Mouse (Mus musculus) WW6 (cell line): ENCODE measurements around the gene Olfr1502.
"Not testable (repeated sequence)": the region's sequence is repeated elsewhere in the genome, so short reads cannot be mapped to it uniquely, and the experiment has no call there.

Source experiments
- DNase-seq: peaks from one replicate; pipeline ENCODE4 v3.0.0-alpha.2; 2013; ENCODE audit warnings: low read depth, low spot score

Gene Olfr1502

GRCm38 (mm10) chr19:13861495-13861894 is at the start of gene Olfr1502:
TSS of gene Olfr1502 (plus strand) at chr19:13861795.
- DNase-seq: no peak

GRCm38 (mm10) chr19:13812823-13813222 is 48.8 kb upstream of the Olfr1502 start:
- DNase-seq: no peak

- no peak for DNase-seq
These were observed 42.8 kb upstream of the Olfr1502 start for GRCm38 (mm10) chr19:13818827-13819226.

GRCm38 (mm10) chr19:13819347-13819746 is 42.2 kb upstream of the Olfr1502 start, which contains the start of gene Olfr1499:
TSS of gene Olfr1499 (minus strand) at chr19:13819447.
- DNase-seq: no peak

- DNase-seq: no peak
These were observed 40.7 kb upstream of the Olfr1502 start for GRCm38 (mm10) chr19:13820847-13821246.

- no peak for DNase-seq
These were observed 33.1 kb upstream of the Olfr1502 start for GRCm38 (mm10) chr19:13828447-13828846.

- DNase-seq: no peak
These were observed 31.2 kb upstream of the Olfr1502 start, which contains the start of gene Olfr1500 for GRCm38 (mm10) chr19:13830388-13830787. TSS of gene Olfr1500 (minus strand) at chr19:13830488.

GRCm38 (mm10) chr19:13850592-13850991 is 11.0 kb upstream of the Olfr1502 start, which contains the start of gene Olfr1501:
TSS of gene Olfr1501 (minus strand) at chr19:13850692.
- not testable (repeated sequence) for DNase-seq

GRCm38 (mm10) chr19:13897828-13898227 is 36.2 kb downstream of the Olfr1502 start, which contains the start of gene Olfr1504:
TSS of gene Olfr1504 (minus strand) at chr19:13897928.
- DNase-seq: no peak
